Comparison of ENCODE assay signal across 11 mouse cellular contexts in the genomic region with DNA sequence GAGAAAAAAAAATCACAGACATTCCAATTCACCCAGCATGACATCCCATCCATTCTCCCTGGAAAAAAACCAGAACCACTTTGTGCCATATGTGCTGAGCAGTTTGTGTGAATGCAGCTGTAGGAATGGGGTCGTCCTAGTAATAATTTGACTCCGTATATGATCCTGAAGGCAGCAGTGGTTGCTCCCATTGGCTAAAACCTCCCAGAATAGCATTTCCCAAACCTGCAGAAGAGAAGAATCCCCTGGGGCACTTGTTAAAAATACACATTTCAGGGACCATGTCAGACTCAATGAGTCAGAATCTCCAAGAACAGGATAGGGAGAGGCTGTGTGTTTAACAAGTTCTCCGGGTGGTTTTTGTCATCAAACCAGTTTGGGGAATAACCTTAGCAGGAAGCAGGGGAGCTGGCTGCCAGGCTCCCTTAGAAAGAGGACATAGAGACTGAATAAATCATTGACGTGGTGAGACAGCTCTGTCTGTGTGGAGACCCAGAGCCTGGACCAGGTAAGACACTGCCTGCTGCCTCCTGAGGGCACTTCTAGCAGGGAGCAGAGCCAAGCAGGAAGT.
A peak's percentile ranks its signal among the peaks of the same experiment; 100 is the strongest.
DNase-seq lines count a peak whose midpoint lies in the region; ATAC-seq lines count a peak whose summit lies in the region.
"Had no signal": no experiment of that assay in that cellular context is flagged by ENCODE, and none has a peak within 500 bp of the region (broad histone marks: within the 10 kb centered on the region; RNA-seq: fewer than 3 reads in every experiment).

No protein-coding gene starts in this region.

- H3K27me3 ChIP-seq in hindbrain, embryonic 16.5 days (replicated peaks; ENCODE audit: control insufficient read depth, insufficient read depth, low read length): no peaks in the 10 kb centered on the region
- H3K27me3 ChIP-seq in hindbrain, embryonic 11.5 days (ENCODE audit: control insufficient read depth, insufficient read depth, low read length): no peaks in the 10 kb centered on the region
- no peaks in the 10 kb centered on the region for H3K27me3 ChIP-seq in intestine, embryonic 16.5 days (replicated peaks; ENCODE audit: control insufficient read depth, insufficient read depth, low read length)

- H3K27ac ChIP-seq in hindbrain, embryonic 16.5 days (ENCODE audit: low read depth, low read length): 0 out of 2 replicates have a peak overlapping the region, but pooled peaks have one; percentile 10
- H3K27ac ChIP-seq in hindbrain, embryonic 11.5 days (ENCODE audit: low read depth, low read length): no peak overlapping the region
- H3K27ac ChIP-seq in intestine, embryonic 16.5 days (ENCODE audit: low read length): peak overlapping the region; percentile 4; the same call in 1 of the 2 replicates
- H3K27ac ChIP-seq: liver, embryonic 14.5 days had no signal

- no peaks in the 10 kb centered on the region for H3K4me1 ChIP-seq in hindbrain, embryonic 16.5 days (ENCODE audit: control insufficient read depth, insufficient read depth, low read depth, low read length)
- no peaks in the 10 kb centered on the region for H3K4me1 ChIP-seq in hindbrain, embryonic 11.5 days (replicated peaks; ENCODE audit: control insufficient read depth, insufficient read depth, low read length)
- peaks cover 11% of the 10 kb centered on the region for H3K4me1 ChIP-seq in intestine, embryonic 16.5 days (ENCODE audit: control insufficient read depth, insufficient read depth, low read length)

- 0 out of 2 replicates have a peak, but pooled peaks have one; percentile 32 for ATAC-seq in hindbrain, embryonic 16.5 days
- no peak for ATAC-seq in hindbrain, embryonic 11.5 days (ENCODE audit: low FRiP score)
- ATAC-seq in intestine, embryonic 16.5 days: peak; percentile 69
- ATAC-seq in erythroblast, adult 5-6 weeks (replicated peaks; ENCODE audit: low FRiP score, poor library complexity, severe bottlenecking): no peak

- WGBS in hindbrain, embryonic 16.5 days: 57% methylated on average over 4 of the region's 4 CpGs
- 62% methylated on average over 4 of the region's 4 CpGs for WGBS in hindbrain, embryonic 11.5 days
- WGBS in intestine, embryonic 16.5 days: 35% methylated on average over 4 of the region's 4 CpGs

- H3K4me2 ChIP-seq in hindbrain, embryonic 16.5 days (ENCODE audit: low read length): no peak overlapping the region
- H3K4me2 ChIP-seq in hindbrain, embryonic 11.5 days (replicated peaks; ENCODE audit: low read depth, low read length): no peak overlapping the region
- no peak overlapping the region for H3K4me2 ChIP-seq in intestine, embryonic 16.5 days (ENCODE audit: low read depth, low read length)

- H3K4me3 ChIP-seq in hindbrain, embryonic 16.5 days (ENCODE audit: low read length): no peak overlapping the region
- no peak overlapping the region for H3K4me3 ChIP-seq in hindbrain, embryonic 11.5 days (ENCODE audit: low read depth, low read length)
- H3K4me3 ChIP-seq in intestine, embryonic 16.5 days (ENCODE audit: low read length): no peak overlapping the region

- DNase-seq in hindbrain, embryonic 11.5 days (ENCODE audit: low spot score): no peak
- DNase-seq in 3134 (ENCODE audit: extremely low read depth, insufficient read length, low spot score) (peak; percentile 21), NIH3T3 (ENCODE audit: low read depth) (peak; percentile 71)
- DNase-seq in adrenal gland, adult (ENCODE audit: inconsistent age in 2 of 2, low spot score in 1 of 2): no peak
- DNase-seq: adrenal gland, adult 2 months; cerebellum, adult 8-10 months; thymus, postnatal 14 days had no signal

- no peak overlapping the region for H3K9ac ChIP-seq in hindbrain, embryonic 16.5 days (ENCODE audit: low read depth, low read length)
- no peak overlapping the region for H3K9ac ChIP-seq in hindbrain, embryonic 11.5 days (ENCODE audit: low read depth, low read length)
- H3K9ac ChIP-seq in intestine, embryonic 16.5 days (ENCODE audit: low read depth, low read length): no peak overlapping the region
- H3K9ac ChIP-seq: liver, embryonic 14.5 days had no signal

- H3K9me3 ChIP-seq in hindbrain, embryonic 16.5 days (ENCODE audit: control insufficient read depth, low read length): no peaks in the 10 kb centered on the region
- no peaks in the 10 kb centered on the region for H3K9me3 ChIP-seq in hindbrain, embryonic 11.5 days (ENCODE audit: control insufficient read depth, low read length)
- no peaks in the 10 kb centered on the region for H3K9me3 ChIP-seq in intestine, embryonic 16.5 days (ENCODE audit: control insufficient read depth, low read length)

- no peaks in the 10 kb centered on the region for H3K36me3 ChIP-seq in hindbrain, embryonic 16.5 days (ENCODE audit: control insufficient read depth, insufficient read depth, low read length)
- no peaks in the 10 kb centered on the region for H3K36me3 ChIP-seq in hindbrain, embryonic 11.5 days (ENCODE audit: control insufficient read depth, insufficient read depth, low read length)
- peaks cover 3% of the 10 kb centered on the region; the same call in 1 of the 2 replicates for H3K36me3 ChIP-seq in intestine, embryonic 16.5 days (ENCODE audit: control insufficient read depth, insufficient read depth, low read length)

Comparison
In these comparisons a context has a peak if more than half of its experiments do, and no peak if none do; other contexts are left out.
1. ATAC-seq: peak in hindbrain, embryonic 16.5 days (single experiment) and intestine, embryonic 16.5 days (single experiment); none in hindbrain, embryonic 11.5 days (single experiment) and erythroblast, adult 5-6 weeks (single experiment).
2. DNase-seq: peak in 3134 (single experiment) and NIH3T3 (single experiment); none in hindbrain, embryonic 11.5 days (single experiment) and adrenal gland, adult (0 of 2).